19 mouse cellular contexts compared by ENCODE assay signal in genomic region chr7:98733958-98734357, GRCm38 (mm10).
"Had no signal": no experiment of that assay in that cellular context is flagged by ENCODE, and none has a peak within 500 bp of the region (broad histone marks: within the 10 kb centered on the region; RNA-seq: fewer than 3 reads in every experiment).

No protein-coding gene starts in this region.

- H3K9me3 ChIP-seq: lung, embryonic 15.5 days; midbrain, embryonic 10.5 days; midbrain, embryonic 12.5 days; neural tube, embryonic 13.5 days; neural tube, embryonic 15.5 days had no signal

- H3K4me2 ChIP-seq: midbrain, embryonic 12.5 days; neural tube, embryonic 13.5 days; neural tube, embryonic 15.5 days had no signal

- H3K9ac ChIP-seq: lung, embryonic 15.5 days; midbrain, embryonic 12.5 days; neural tube, embryonic 13.5 days; neural tube, embryonic 15.5 days had no signal

- H3K4me3 ChIP-seq: lung, embryonic 15.5 days; midbrain, embryonic 10.5 days; midbrain, embryonic 12.5 days; myocyte; neural tube, embryonic 13.5 days; neural tube, embryonic 15.5 days had no signal

- H3K27ac ChIP-seq: lung, embryonic 15.5 days; midbrain, embryonic 10.5 days; midbrain, embryonic 12.5 days; neural tube, embryonic 13.5 days; neural tube, embryonic 15.5 days had no signal

- H3K36me3 ChIP-seq: lung, embryonic 15.5 days; midbrain, embryonic 10.5 days; midbrain, embryonic 12.5 days; neural tube, embryonic 13.5 days; neural tube, embryonic 15.5 days had no signal

- ATAC-seq: midbrain, embryonic 16.5 days had no signal

- DNase-seq: lung, adult 2 months; lung, postnatal 10 days; lung, postnatal 4 days; midbrain, embryonic 14.5 days; retina, postnatal 1 day; right cerebral cortex, adult 18-20 months; right cerebral cortex, postnatal 25 days; right cerebral cortex, postnatal 4 days; spleen, adult 18-20 months; thymus, adult 18-20 months; thymus, postnatal 14 days; thymus, postnatal 36 days had no signal
